Mouse (Mus musculus): Measurements from ENCODE around the gene Epo. TPM values are rescaled to one million over a fixed set of nuclear protein-coding genes. Genes with fewer than 3 reads are reported as not detected.

Epo gene
- polyA plus RNA-seq, 1 experiment from 2014 or later: not detected

GRCm38 (mm10) chr5:137502667-137503110, 30.4 kb downstream of the Epo start:
- DNase-seq (ENCODE audit: low spot score): peak; percentile 94
- peak overlapping the region; percentile 60 for H3K4me2 ChIP-seq (ENCODE audit: low read length)
- ATAC-seq: peak; percentile 80
- peak overlapping the region; percentile 80 for H3K9ac ChIP-seq (ENCODE audit: low read length)
- no peaks in the 10 kb centered on the region for H3K9me3 ChIP-seq (replicated peaks; ENCODE audit: control insufficient read depth, low read length)
- peak overlapping the region; percentile 94 for H3K27ac ChIP-seq (ENCODE audit: low read depth, low read length)
- H3K36me3 ChIP-seq (ENCODE audit: control insufficient read depth, insufficient read depth, low read length): no peaks in the 10 kb centered on the region
- WGBS: under 1% methylated on average over 30 of the region's 30 CpGs
- peaks cover 10% of the 10 kb centered on the region for H3K4me1 ChIP-seq (ENCODE audit: control insufficient read depth, insufficient read depth, low read length)
- peak overlapping the region; percentile 62 for H3K4me3 ChIP-seq (ENCODE audit: low read depth, low read length)
- no peaks in the 10 kb centered on the region for H3K27me3 ChIP-seq (replicated peaks; ENCODE audit: control insufficient read depth, insufficient read depth, low read length)

GRCm38 (mm10) chr5:137501709-137502666, 31.1 kb downstream of the Epo start, which contains the start of gene Pop7:
Pop7 (minus strand) TSS chr5:137502518.
- H3K27ac ChIP-seq (ENCODE audit: low read depth, low read length): peak within 1 kb of the TSS; percentile 94
- no peaks in the 10 kb centered on the region for H3K9me3 ChIP-seq (replicated peaks; ENCODE audit: control insufficient read depth, low read length)
- WGBS: 3% methylated on average over 64 of the region's 64 CpGs
- no peaks in the 10 kb centered on the region for H3K36me3 ChIP-seq (ENCODE audit: control insufficient read depth, insufficient read depth, low read length)
- peak within 1 kb of the TSS; percentile 80 for H3K9ac ChIP-seq (ENCODE audit: low read length)
- DNase-seq (ENCODE audit: low spot score) (peak; percentile 100), ATAC-seq (peak; percentile 96)
- peak within 1 kb of the TSS; percentile 62 for H3K4me3 ChIP-seq (ENCODE audit: low read depth, low read length)
- H3K27me3 ChIP-seq (replicated peaks; ENCODE audit: control insufficient read depth, insufficient read depth, low read length): no peaks in the 10 kb centered on the region
- peak within 1 kb of the TSS; percentile 83 for H3K4me2 ChIP-seq (ENCODE audit: low read length)
- H3K4me1 ChIP-seq (ENCODE audit: control insufficient read depth, insufficient read depth, low read length): peaks cover 10% of the 10 kb centered on the region

GRCm38 (mm10) chr5:137500186-137500585, 32.9 kb downstream of the Epo start:
- Histone ChIP-seq H3K4me3 (ENCODE audit: low read depth, low read length) (no peak overlapping the region), H3K4me2 (ENCODE audit: low read length) (no peak overlapping the region), H3K27ac (ENCODE audit: low read depth, low read length) (no peak overlapping the region), H3K9me3 (replicated peaks; ENCODE audit: control insufficient read depth, low read length) (no peaks in the 10 kb centered on the region), H3K4me1 (ENCODE audit: control insufficient read depth, insufficient read depth, low read length) (peaks cover 10% of the 10 kb centered on the region), H3K36me3 (ENCODE audit: control insufficient read depth, insufficient read depth, low read length) (no peaks in the 10 kb centered on the region), H3K27me3 (replicated peaks; ENCODE audit: control insufficient read depth, insufficient read depth, low read length) (no peaks in the 10 kb centered on the region), H3K9ac (ENCODE audit: low read length) (no peak overlapping the region)
- ATAC-seq: no peak
- WGBS: 92% methylated on average over 7 of the region's 7 CpGs
- no peak for DNase-seq (ENCODE audit: low spot score)

- Histone ChIP-seq H3K27me3 (replicated peaks; ENCODE audit: control insufficient read depth, insufficient read depth, low read length) (no peaks in the 10 kb centered on the region), H3K36me3 (ENCODE audit: control insufficient read depth, insufficient read depth, low read length) (no peaks in the 10 kb centered on the region), H3K4me1 (ENCODE audit: control insufficient read depth, insufficient read depth, low read length) (no peaks in the 10 kb centered on the region), H3K4me3 (ENCODE audit: low read depth, low read length) (no peak overlapping the region), H3K9ac (ENCODE audit: low read length) (no peak overlapping the region), H3K4me2 (ENCODE audit: low read length) (no peak overlapping the region), H3K9me3 (replicated peaks; ENCODE audit: control insufficient read depth, low read length) (no peaks in the 10 kb centered on the region), H3K27ac (ENCODE audit: low read depth, low read length) (no peak overlapping the region)
- WGBS: 83% methylated on average over 13 of the region's 13 CpGs
- DNase-seq (ENCODE audit: low spot score) (peak; percentile 2), ATAC-seq (no peak)
Measured at GRCm38 (mm10) chr5:137493831-137494230, 39.2 kb downstream of the Epo start.

GRCm38 (mm10) chr5:137491559-137491958, 41.5 kb downstream of the Epo start:
- 61% methylated on average over 4 of the region's 4 CpGs for WGBS
- H3K27me3 ChIP-seq (replicated peaks; ENCODE audit: control insufficient read depth, insufficient read depth, low read length): no peaks in the 10 kb centered on the region
- DNase-seq (ENCODE audit: low spot score): no peak

GRCm38 (mm10) chr5:137487616-137488015, 45.4 kb downstream of the Epo start:
- no peak overlapping the region for H3K9ac ChIP-seq (ENCODE audit: low read length)
- H3K27me3 ChIP-seq (replicated peaks; ENCODE audit: control insufficient read depth, insufficient read depth, low read length): no peaks in the 10 kb centered on the region
- H3K4me3 ChIP-seq (ENCODE audit: low read depth, low read length): no peak overlapping the region
- H3K9me3 ChIP-seq (replicated peaks; ENCODE audit: control insufficient read depth, low read length): no peaks in the 10 kb centered on the region
- no peak overlapping the region for H3K27ac ChIP-seq (ENCODE audit: low read depth, low read length)
- 91% methylated on average over 7 of the region's 7 CpGs for WGBS
- no peak overlapping the region for H3K4me2 ChIP-seq (ENCODE audit: low read length)
- ATAC-seq (no peak), DNase-seq (ENCODE audit: low spot score) (no peak)
- no peaks in the 10 kb centered on the region for H3K4me1 ChIP-seq (ENCODE audit: control insufficient read depth, insufficient read depth, low read length)
- H3K36me3 ChIP-seq (ENCODE audit: control insufficient read depth, insufficient read depth, low read length): no peaks in the 10 kb centered on the region

More at GRCm38 (mm10) chr5:137491559-137491958, 41.5 kb downstream of the Epo start:
- Histone ChIP-seq H3K9ac (ENCODE audit: low read length) (no peak overlapping the region), H3K36me3 (ENCODE audit: control insufficient read depth, insufficient read depth, low read length) (no peaks in the 10 kb centered on the region), H3K4me1 (ENCODE audit: control insufficient read depth, insufficient read depth, low read length) (no peaks in the 10 kb centered on the region), H3K27ac (ENCODE audit: low read depth, low read length) (no peak overlapping the region), H3K4me2 (ENCODE audit: low read length) (no peak overlapping the region), H3K9me3 (replicated peaks; ENCODE audit: control insufficient read depth, low read length) (no peaks in the 10 kb centered on the region), H3K4me3 (ENCODE audit: low read depth, low read length) (no peak overlapping the region)
- ATAC-seq: no peak

- Histone ChIP-seq H3K27ac (ENCODE audit: low read depth, low read length) (no peak overlapping the region), H3K4me2 (ENCODE audit: low read length) (peak overlapping the region; percentile 45), H3K9me3 (replicated peaks; ENCODE audit: control insufficient read depth, low read length) (no peaks in the 10 kb centered on the region), H3K4me3 (ENCODE audit: low read depth, low read length) (peak overlapping the region; percentile 19), H3K9ac (ENCODE audit: low read length) (peak overlapping the region; percentile 40; the same call in 1 of the 2 replicates), H3K27me3 (replicated peaks; ENCODE audit: control insufficient read depth, insufficient read depth, low read length) (no peaks in the 10 kb centered on the region), H3K36me3 (ENCODE audit: control insufficient read depth, insufficient read depth, low read length) (no peaks in the 10 kb centered on the region), H3K4me1 (ENCODE audit: control insufficient read depth, insufficient read depth, low read length) (no peaks in the 10 kb centered on the region)
- ATAC-seq (no peak), DNase-seq (ENCODE audit: low spot score) (no peak)
- WGBS: 2% methylated on average over 17 of the region's 17 CpGs
Measured at GRCm38 (mm10) chr5:137485851-137486155, 47.2 kb downstream of the Epo start.

- peak overlapping the region; percentile 40; the same call in 1 of the 2 replicates for H3K9ac ChIP-seq (ENCODE audit: low read length)
- H3K36me3 ChIP-seq (ENCODE audit: control insufficient read depth, insufficient read depth, low read length): no peaks in the 10 kb centered on the region
- no peaks in the 10 kb centered on the region for H3K9me3 ChIP-seq (replicated peaks; ENCODE audit: control insufficient read depth, low read length)
- WGBS: 6% methylated on average over 30 of the region's 30 CpGs
- no peaks in the 10 kb centered on the region for H3K4me1 ChIP-seq (ENCODE audit: control insufficient read depth, insufficient read depth, low read length)
- peak overlapping the region; percentile 19 for H3K4me3 ChIP-seq (ENCODE audit: low read depth, low read length)
- H3K27me3 ChIP-seq (replicated peaks; ENCODE audit: control insufficient read depth, insufficient read depth, low read length): no peaks in the 10 kb centered on the region
- H3K4me2 ChIP-seq (ENCODE audit: low read length): peak overlapping the region; percentile 45
- no peak overlapping the region for H3K27ac ChIP-seq (ENCODE audit: low read depth, low read length)
- ATAC-seq (no peak), DNase-seq (ENCODE audit: low spot score) (no peak)
Measured at GRCm38 (mm10) chr5:137485071-137485850, 47.8 kb downstream of the Epo start.
